Mouse (Mus musculus) neural tube, embryonic 13.5 days (tissue): ENCODE measurements around the gene Fcna. TPM values are rescaled to one million over a fixed set of nuclear protein-coding genes. Genes with fewer than 3 reads are reported as not detected.

ENCODE experiments used
- ATAC-seq: fragments of 200-750 bp; cut with Nextera tagmentation; 2 replicates; pipeline ENCODE4 v1.8.0; 2017; ENCODE audit warnings: low read depth, mild to moderate bottlenecking, moderate TSS enrichment, moderate library complexity
- H3K27ac ChIP-seq: fragments of 300-500 bp; sonication (generic); replicated peaks from 2 replicates; pipeline ENCODE4 v1.5.1; 2015; ENCODE audit warnings: moderate library complexity, mild to moderate bottlenecking, inconsistent platforms
- H3K27me3 ChIP-seq: fragments of 300-500 bp; sonication (generic); 2 replicates; pipeline ENCODE4 v1.6.1; 2015; ENCODE audit warnings: mild to moderate bottlenecking, inconsistent platforms
- H3K36me3 ChIP-seq: fragments of 300-500 bp; sonication (generic); 2 replicates; pipeline ENCODE4 v1.6.1; 2015; ENCODE audit warnings: mild to moderate bottlenecking, inconsistent platforms
- H3K4me1 ChIP-seq: fragments of 300-500 bp; sonication (generic); replicated peaks from 2 replicates; pipeline ENCODE4 v1.6.1; 2015; ENCODE audit warnings: inconsistent platforms
- H3K4me2 ChIP-seq: fragments of 300-500 bp; sonication (generic); 2 replicates; pipeline ENCODE4 v1.6.1; 2015; ENCODE audit warnings: inconsistent platforms, mild to moderate bottlenecking, moderate library complexity
- H3K4me3 ChIP-seq: fragments of 300-500 bp; sonication (generic); 2 replicates; pipeline ENCODE4 v1.5.1; 2015; ENCODE audit warnings: mild to moderate bottlenecking, inconsistent platforms
- H3K9ac ChIP-seq: fragments of 300-500 bp; sonication (generic); 2 replicates; pipeline ENCODE4 v1.6.1; 2015; ENCODE audit warnings: moderate library complexity, mild to moderate bottlenecking, inconsistent platforms
- H3K9me3 ChIP-seq: fragments of 300-500 bp; sonication (generic); 2 replicates; pipeline ENCODE4 v1.6.1; 2016; ENCODE audit warnings: inconsistent platforms
- WGBS: fragments of 180-500 bp; shearing (Covaris S2); methylation state at CpG from one replicate; pipeline ENCODE4 v1.1.7; 2015; 5-methylcytosine and 5-hydroxymethylcytosine counted together
- polyA plus RNA-seq: library from polyadenylated mRNA; unstranded; fragments of >200 nt; fragmentation: Nextera tagmentation; extraction: Ambion mirVana; gene quantifications from 2 replicates; pipeline ENCODE4 v1.2.1, GENCODE M21; 2015

Gene Fcna
- polyA plus RNA-seq, 1 experiment from 2014 or later: 2.7 TPM

DNA sequence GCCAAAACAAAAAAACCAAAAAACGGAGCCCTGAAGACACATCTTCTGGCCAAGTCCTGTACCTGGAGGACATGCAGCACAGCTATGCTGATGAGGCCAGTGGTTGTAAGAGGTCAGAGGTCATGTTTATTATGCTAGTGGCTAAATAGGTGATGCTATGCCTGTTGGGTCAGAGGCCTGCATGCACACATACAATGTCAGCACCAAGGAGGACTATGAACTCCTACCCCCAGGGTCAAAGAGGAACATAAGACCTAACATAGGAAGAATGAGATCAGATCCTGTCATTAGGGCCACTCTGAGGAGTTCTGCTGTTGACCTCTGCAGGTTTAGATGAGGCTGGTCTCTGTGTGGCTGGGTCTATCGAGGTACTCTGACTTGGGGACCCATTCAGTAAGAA, 27.8 kb downstream of the Fcna start:
- no peak for ATAC-seq
- Histone ChIP-seq H3K4me3 (no peak overlapping the region), H3K36me3 (peaks cover 79% of the 10 kb centered on the region), H3K4me2 (no peak overlapping the region), H3K9ac (no peak overlapping the region), H3K27me3 (no peaks in the 10 kb centered on the region), H3K27ac (no peak overlapping the region), H3K4me1 (no peaks in the 10 kb centered on the region), H3K9me3 (no peaks in the 10 kb centered on the region)
- 96% methylated on average over 2 of the region's 2 CpGs for WGBS

DNA sequence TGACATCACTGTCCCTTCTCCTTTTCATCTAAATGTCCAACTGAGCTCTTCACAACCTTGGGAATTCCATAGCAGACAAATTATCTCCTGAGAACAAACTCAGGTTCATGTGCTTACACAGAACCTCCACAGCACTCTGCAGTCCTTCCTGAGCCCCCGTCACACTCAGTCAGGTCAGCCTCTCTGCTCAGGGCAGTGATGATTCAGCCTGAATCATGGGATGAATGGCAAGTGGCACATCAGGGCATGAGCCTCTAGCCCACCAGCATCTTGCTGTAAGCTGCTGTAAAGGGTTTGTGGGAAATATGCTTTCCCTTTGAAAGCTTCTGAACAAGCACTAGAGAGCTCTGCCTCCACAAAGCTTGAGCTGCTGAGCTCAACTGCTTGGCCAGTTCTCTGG, 29.1 kb downstream of the Fcna start:
- no peak overlapping the region for H3K4me2 ChIP-seq
- 90% methylated on average over 1 of the region's 1 CpGs for WGBS
- H3K9me3 ChIP-seq: no peaks in the 10 kb centered on the region
- H3K4me1 ChIP-seq: no peaks in the 10 kb centered on the region
- H3K27me3 ChIP-seq: no peaks in the 10 kb centered on the region
- no peak for ATAC-seq
- no peak overlapping the region for H3K27ac ChIP-seq
- no peak overlapping the region for H3K4me3 ChIP-seq
- peaks cover 87% of the 10 kb centered on the region for H3K36me3 ChIP-seq
- no peak overlapping the region for H3K9ac ChIP-seq

DNA sequence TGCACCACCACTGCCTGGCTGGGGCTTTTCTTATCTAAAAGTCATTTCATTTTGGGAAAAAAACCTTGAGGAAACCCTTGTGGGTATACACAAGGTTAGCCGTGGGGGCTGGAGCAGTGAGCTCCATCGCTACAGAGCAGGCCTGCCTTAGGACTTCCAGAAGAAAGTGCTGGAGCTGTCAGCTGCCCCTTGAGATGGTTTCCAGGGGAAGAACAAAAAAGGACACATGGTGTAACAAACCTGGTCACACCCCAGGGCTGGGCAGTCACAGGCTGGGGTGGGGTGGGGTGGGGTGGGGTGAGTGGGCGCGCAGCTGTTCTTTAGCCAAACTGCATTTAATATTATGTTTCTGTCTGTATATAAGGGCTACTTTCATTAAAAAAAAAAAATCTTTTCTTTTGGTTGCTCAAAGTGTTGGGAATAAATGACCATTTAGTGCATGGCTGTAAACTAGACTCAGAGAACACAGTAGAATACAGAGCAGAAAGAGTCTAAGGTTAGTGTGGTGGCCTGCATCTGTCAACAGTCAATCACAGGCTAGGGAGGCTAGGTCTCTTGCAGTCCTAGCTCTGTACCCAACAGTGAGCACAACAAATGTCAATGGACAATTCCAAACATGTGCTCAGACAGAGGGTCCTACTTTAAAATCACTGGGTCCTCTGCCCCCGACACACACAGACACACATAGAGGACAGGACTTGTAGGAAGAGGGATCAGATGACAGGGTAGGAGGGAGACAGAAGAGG, 30.9 kb downstream of the Fcna start:
- Histone ChIP-seq H3K36me3 (peaks cover 95% of the 10 kb centered on the region), H3K4me2 (no peak overlapping the region), H3K9ac (no peak overlapping the region), H3K4me1 (no peaks in the 10 kb centered on the region), H3K27ac (no peak overlapping the region), H3K27me3 (no peaks in the 10 kb centered on the region), H3K9me3 (no peaks in the 10 kb centered on the region), H3K4me3 (no peak overlapping the region)
- no peak for ATAC-seq
- WGBS: 96% methylated on average over 5 of the region's 5 CpGs

DNA sequence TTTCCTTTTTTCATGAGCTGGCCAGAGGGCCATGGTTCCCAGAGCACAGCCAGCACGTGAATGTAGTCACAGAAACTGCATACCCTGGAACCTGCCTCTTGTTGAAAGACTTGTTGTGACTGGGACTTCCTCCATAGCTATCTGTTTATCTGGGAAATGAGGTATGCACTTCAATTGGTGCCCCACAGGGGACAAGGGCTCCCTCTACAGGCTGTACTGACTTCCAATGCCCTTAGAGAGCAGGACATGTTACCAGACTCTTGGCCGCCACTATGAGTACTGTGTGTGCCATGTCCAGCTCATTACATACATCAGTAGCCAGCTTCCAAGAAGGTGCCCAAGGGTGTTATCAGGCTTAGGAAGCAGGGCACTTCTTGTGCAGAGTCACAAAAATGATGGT, 36.0 kb downstream of the Fcna start:
- H3K4me3 ChIP-seq: no peak overlapping the region
- no peak overlapping the region for H3K9ac ChIP-seq
- H3K27ac ChIP-seq: no peak overlapping the region
- H3K36me3 ChIP-seq: peaks cover 89% of the 10 kb centered on the region
- H3K27me3 ChIP-seq: no peaks in the 10 kb centered on the region
- no peaks in the 10 kb centered on the region for H3K4me1 ChIP-seq
- ATAC-seq: no peak
- no peaks in the 10 kb centered on the region for H3K9me3 ChIP-seq
- 89% methylated on average over 2 of the region's 2 CpGs for WGBS
- no peak overlapping the region for H3K4me2 ChIP-seq

DNA sequence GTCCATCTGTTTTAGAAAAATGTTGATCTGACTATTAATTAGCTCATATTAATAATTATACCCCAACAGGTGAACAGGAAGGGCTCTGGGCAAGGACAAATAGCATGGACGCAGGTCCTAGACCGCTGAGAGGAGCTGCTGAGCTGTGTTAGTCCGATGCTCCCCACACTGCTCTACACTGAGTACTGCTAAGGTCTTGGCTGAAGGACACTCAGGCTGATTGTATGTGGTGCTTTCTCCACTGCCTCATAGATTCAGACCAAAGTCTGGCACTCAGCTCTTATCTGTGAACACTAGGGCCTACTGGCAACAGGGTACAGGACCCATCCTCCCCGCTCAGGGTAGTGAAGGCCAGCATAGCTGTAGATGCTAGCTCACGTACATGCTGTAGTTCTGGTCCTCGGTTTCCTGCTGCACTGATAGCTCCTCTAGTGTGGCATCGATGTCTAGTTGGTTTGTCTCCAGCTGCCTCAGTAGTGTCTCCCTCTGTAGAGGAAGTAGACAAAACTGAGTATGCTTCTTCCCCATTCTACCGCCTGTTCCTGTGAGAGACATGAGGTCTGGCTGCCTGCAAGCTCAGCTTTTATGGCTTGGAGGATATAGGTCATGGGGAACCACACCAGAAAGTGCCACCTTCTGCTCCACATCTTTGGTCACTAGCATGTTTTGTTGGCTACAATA, 39.5 kb downstream of the Fcna start:
- WGBS: 95% methylated on average over 8 of the region's 8 CpGs
- Histone ChIP-seq H3K4me3 (no peak overlapping the region), H3K9me3 (no peaks in the 10 kb centered on the region), H3K4me1 (peaks cover 6% of the 10 kb centered on the region), H3K9ac (no peak overlapping the region), H3K4me2 (no peak overlapping the region), H3K27me3 (no peaks in the 10 kb centered on the region), H3K27ac (no peak overlapping the region), H3K36me3 (peaks cover 92% of the 10 kb centered on the region)
- ATAC-seq: no peak

DNA sequence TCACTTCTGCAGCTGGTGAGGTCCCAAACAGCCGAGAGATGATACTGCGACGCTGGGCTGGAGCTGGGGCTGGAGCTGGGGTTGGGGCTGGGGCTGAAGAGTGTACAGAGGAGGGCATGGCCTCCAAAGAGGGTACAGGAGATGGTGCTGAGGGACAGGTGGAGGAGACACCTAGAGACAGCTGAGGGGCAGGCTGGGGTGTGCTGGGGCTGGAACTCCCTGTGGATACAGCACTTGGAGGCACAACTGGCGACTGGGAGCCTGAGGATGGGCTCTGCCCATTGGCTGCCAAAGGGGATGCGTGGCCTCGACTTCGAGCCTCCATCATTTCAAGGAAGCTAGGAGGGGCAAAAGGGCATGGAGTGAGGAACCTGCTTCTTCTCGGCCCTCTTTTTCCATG, 40.5 kb downstream of the Fcna start:
- WGBS: 91% methylated on average over 8 of the region's 8 CpGs
- H3K27ac ChIP-seq: no peak overlapping the region
- H3K4me3 ChIP-seq: no peak overlapping the region
- H3K9ac ChIP-seq: no peak overlapping the region
- peaks cover 17% of the 10 kb centered on the region for H3K4me1 ChIP-seq
- no peaks in the 10 kb centered on the region for H3K9me3 ChIP-seq
- H3K36me3 ChIP-seq: peaks cover 87% of the 10 kb centered on the region
- H3K27me3 ChIP-seq: no peaks in the 10 kb centered on the region
- no peak overlapping the region for H3K4me2 ChIP-seq
- ATAC-seq: no peak

DNA sequence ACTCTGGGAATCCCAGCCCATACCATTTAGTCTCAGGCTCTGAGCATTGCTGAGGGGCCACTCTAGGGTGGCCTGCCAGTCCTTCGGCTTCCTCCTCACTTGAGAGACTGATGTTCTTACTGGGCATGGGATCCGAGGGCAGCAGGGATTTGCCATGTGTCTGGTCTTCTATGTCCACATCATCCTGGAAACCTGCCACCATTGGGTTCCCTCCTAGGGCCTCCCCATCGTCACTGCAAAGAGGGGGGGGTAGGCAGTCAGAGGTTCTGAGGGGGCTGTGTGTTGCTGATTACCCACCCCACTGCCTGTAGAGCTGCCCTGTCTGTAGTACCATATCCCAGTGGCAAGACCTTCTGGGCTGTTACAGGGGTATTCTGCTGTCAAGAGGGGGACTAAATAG, 42.2 kb downstream of the Fcna start:
- Histone ChIP-seq H3K27me3 (peaks cover 5% of the 10 kb centered on the region), H3K9me3 (no peaks in the 10 kb centered on the region), H3K27ac (no peak overlapping the region), H3K9ac (no peak overlapping the region), H3K4me2 (no peak overlapping the region), H3K4me3 (no peak overlapping the region), H3K36me3 (peaks cover 70% of the 10 kb centered on the region), H3K4me1 (peaks cover 32% of the 10 kb centered on the region)
- 86% methylated on average over 3 of the region's 3 CpGs for WGBS
- no peak for ATAC-seq

DNA sequence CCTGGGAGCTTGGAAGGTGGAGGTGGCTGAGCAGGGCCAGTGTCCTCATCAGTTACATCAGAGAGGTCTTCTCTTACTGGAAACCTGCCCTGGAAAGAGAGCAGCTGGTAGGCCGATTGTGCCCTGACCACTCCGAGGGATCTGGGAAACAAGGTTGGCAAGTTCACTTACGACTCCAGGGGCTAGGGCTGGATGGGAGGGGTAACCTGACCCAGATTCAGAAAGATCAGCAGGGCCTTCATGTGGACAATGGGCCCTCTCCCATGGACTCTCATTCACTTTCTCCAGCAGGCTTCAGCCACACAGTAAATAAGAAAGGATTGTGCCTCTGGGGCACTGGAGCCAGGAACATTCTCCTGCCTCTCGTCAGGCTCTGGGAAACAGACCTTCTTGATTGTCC, 43.0 kb downstream of the Fcna start:
- Histone ChIP-seq H3K27ac (no peak overlapping the region), H3K9ac (no peak overlapping the region), H3K4me3 (no peak overlapping the region), H3K36me3 (peaks cover 63% of the 10 kb centered on the region), H3K4me1 (peaks cover 38% of the 10 kb centered on the region), H3K27me3 (peaks cover 13% of the 10 kb centered on the region), H3K4me2 (no peak overlapping the region), H3K9me3 (no peaks in the 10 kb centered on the region)
- WGBS: 92% methylated on average over 4 of the region's 4 CpGs
- ATAC-seq: no peak

DNA sequence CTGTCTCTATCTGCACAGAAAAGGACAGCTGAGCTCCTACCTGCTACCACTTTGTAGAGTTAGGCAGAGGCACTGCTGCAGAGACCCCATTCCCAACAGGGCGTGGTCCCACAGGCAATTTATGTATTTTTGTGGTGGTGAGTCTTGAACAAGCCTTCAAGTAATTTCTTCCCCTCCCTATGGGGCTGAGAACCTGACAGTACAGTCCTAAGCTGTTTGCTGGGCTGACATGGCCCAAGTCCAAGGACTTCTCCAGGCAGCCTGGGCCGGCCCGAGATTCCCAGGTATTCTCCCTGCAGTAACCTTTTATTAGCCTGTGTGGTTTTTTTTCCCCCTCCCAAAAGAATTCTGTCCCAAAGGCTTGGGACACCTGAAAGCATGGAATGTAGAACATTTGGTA, 43.7 kb downstream of the Fcna start:
- Histone ChIP-seq H3K4me2 (no peak overlapping the region), H3K27me3 (peaks cover 20% of the 10 kb centered on the region), H3K4me1 (peaks cover 46% of the 10 kb centered on the region), H3K4me3 (no peak overlapping the region), H3K36me3 (peaks cover 60% of the 10 kb centered on the region), H3K9ac (no peak overlapping the region), H3K9me3 (no peaks in the 10 kb centered on the region), H3K27ac (no peak overlapping the region)
- ATAC-seq: no peak
- 95% methylated on average over 3 of the region's 3 CpGs for WGBS

DNA sequence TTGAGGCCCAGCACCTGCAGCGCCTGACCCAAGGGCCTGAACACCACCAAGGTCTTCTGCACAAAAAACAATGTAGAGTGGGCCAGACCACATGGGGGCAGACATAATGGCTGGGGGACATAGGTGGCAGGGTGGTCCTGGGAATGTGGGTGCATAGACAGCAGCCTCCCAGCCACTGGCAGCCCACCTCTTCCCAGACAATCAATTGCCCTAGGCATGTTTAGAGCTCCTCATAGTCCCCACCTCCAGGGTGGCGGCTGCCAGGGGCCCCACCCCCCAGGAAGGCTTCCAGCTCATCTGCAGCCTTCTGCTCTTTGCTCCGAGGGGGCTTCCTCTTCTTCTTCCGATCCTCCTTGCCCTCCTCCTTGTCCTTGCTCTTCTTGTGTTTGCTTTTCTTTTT, 44.3 kb downstream of the Fcna start:
- H3K27ac ChIP-seq: peak overlapping the region; percentile 83
- no peak for ATAC-seq
- H3K4me3 ChIP-seq: no peak overlapping the region
- WGBS: 71% methylated on average over 4 of the region's 4 CpGs
- H3K9me3 ChIP-seq: no peaks in the 10 kb centered on the region
- H3K4me2 ChIP-seq: no peak overlapping the region
- peaks cover 56% of the 10 kb centered on the region for H3K36me3 ChIP-seq
- peaks cover 51% of the 10 kb centered on the region for H3K4me1 ChIP-seq
- H3K9ac ChIP-seq: peak overlapping the region; percentile 31; the same call in 1 of the 2 replicates
- H3K27me3 ChIP-seq: peaks cover 25% of the 10 kb centered on the region

DNA sequence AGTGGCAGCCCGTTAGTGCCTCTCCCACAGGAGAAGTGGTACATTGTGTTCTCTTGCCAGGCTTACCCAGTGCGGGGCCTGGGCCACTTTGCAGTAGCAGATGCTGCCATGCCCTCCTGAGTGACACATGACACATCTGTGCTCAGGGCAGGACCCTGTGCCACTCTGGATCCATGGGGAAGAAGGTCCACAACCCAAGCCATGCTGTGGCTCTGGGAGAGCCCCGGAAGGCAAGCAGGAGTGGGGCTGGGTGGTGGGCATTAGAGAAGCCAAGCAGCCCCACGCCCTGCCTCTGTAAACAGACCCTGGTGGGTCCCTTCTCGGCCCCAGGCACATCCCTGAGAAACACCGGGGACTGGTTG, 44.7 kb downstream of the Fcna start:
- Histone ChIP-seq H3K4me1 (peaks cover 56% of the 10 kb centered on the region), H3K9me3 (no peaks in the 10 kb centered on the region), H3K36me3 (peaks cover 51% of the 10 kb centered on the region), H3K27ac (peak overlapping the region; percentile 83), H3K27me3 (peaks cover 30% of the 10 kb centered on the region), H3K4me3 (no peak overlapping the region), H3K4me2 (no peak overlapping the region), H3K9ac (peak overlapping the region; percentile 31; the same call in 1 of the 2 replicates)
- WGBS: 53% methylated on average over 6 of the region's 6 CpGs
- ATAC-seq: peak; percentile 51; the same call in 1 of the 2 replicates

DNA sequence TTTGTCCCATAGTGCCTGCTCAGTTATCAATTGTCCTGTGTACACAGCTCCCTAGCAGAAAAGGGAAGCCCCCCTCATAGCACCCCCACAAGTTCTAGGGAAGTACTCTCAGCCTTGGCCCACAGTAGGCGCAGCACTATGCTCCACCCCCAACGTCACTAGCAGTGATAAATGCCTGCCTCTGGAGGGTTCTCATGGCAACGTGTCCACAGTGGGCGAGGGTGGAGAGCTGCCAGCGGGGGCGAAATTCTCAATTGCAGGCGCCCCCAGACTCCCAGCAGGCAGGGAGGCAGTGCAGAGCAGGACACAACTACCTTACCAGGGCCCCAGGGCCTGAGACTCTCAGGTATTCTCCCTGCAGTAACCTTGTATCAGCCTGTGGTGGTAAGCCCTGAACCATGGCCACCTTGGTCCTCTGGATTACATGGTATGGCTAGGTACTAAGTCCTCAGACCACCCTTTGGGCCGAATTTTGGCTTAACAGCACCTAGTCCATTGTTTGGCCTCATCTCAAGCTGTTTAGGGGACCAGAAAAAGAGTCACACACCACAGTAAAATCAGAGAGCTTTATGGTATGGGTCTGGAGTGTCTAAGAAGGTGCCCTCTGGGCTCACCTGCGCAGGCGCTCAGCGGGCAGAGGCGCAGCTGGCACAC, 45.2 kb downstream of the Fcna start:
- Histone ChIP-seq H3K9ac (no peak overlapping the region; the same call in 1 of the 2 replicates), H3K4me2 (peak overlapping the region; percentile 72; the same call in 1 of the 2 replicates), H3K27me3 (peaks cover 35% of the 10 kb centered on the region), H3K4me3 (no peak overlapping the region), H3K27ac (peak overlapping the region; percentile 83), H3K36me3 (peaks cover 46% of the 10 kb centered on the region), H3K9me3 (no peaks in the 10 kb centered on the region), H3K4me1 (peaks cover 61% of the 10 kb centered on the region)
- peak; percentile 41 for ATAC-seq
- 34% methylated on average over 12 of the region's 12 CpGs for WGBS
